Mouse (Mus musculus): ENCODE measurements at regions not wholly inside any gene's neighbourhood (a gene's known extent, or its start where the extent isn't known, plus 50 kb on each side); places are given as distances from the start of the nearest gene placed in this dataset.

DNA sequence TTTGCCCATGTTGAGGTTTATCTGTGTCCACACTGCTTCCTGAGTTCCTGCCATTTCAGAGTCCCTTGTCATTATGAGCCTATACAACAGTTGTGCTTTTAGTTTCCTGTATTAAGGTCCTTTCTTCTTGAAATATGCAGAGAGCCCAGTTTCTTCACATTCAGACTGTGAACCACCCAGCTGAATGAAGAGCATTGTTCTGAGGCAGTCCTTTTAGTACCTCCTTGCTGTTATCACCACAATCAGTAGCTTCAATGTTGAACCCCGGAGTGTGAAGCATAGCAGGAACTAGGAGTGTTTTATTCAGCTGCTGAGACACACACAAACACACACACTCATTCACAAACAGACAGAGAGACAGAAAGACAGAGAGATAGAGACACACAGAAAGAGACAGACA lies 1452.1 kb downstream of the Gsdmc2 start:
- DNase-seq (ENCODE audit: extremely low spot score in 1 of 2, low spot score in 1 of 2): no peak

DNA sequence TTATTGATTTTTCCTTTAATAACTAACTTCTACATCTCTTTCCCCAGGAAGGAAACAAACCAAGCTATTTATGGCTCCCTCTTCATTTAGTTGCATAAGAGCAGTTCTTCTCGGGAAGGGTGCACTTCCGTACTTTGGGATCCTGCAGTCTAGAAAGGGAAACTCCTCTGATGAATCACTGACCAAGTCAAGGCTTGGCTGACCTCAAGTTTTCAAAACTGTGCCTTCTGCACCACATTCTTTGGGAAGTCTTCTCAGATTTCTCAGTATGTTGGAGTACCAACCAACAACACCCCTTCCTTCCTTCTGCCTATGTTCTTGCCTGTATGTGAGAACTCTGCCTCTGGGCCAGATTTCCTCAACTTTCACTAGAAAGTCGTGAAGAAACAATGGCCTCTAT lies 1452.6 kb downstream of the Gsdmc2 start:
- no peak for DNase-seq (ENCODE audit: extremely low spot score in 1 of 2, low spot score in 1 of 2)

DNA sequence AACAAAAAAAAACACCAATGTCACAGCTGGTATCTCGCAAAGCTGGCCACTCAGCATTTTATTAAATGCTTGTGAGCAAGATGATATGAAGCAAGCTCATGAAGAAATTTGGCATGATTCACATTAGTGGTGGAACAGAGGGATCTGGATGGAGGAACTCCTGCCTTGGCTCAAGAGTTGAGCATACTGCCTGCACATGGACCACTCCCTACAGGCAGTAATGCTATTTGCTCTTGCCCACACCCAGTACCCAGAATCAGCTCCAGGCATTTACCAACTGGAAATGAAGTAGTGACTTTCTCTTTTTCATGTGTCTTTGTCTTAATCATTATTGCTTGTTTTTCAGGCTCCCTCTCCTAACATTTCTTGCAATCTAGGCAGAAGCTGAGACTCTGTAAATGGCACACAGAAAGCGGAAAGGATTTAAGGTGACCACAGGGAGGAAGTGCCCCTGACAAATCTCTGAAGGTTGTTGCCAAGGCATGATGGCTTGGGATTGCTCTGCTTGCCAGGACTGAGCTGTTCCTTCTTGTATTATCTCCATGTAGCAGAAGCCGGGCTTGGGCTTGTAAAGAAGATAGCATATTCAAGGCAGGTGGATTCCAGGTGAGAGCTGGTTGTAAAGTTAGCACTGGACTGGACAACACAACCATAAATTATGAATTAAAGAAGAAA lies 1455.4 kb downstream of the Gsdmc2 start:
- no peak for DNase-seq (ENCODE audit: extremely low spot score in 1 of 2, low spot score in 1 of 2)

DNA sequence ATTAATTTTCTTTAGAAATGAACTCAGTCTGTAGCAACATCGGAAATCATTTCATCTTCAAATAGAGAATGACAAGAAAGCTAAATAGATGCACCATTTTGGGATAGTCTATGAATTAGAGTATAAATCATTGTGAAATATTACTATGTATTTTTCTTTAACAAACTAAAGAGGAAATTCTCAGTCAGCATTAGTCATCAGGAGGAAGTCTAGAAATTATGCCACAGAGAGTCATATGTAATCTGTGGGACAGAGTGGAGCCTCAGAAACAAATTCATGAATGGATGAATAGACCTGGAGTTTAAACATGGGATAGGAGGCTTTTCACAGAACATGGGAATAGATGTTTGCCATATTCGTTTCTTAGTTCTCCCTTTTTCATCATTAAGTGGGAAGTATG lies 1459.4 kb upstream of the A1bg start:
- no peak for DNase-seq (ENCODE audit: extremely low spot score in 1 of 2, low spot score in 1 of 2)

DNA sequence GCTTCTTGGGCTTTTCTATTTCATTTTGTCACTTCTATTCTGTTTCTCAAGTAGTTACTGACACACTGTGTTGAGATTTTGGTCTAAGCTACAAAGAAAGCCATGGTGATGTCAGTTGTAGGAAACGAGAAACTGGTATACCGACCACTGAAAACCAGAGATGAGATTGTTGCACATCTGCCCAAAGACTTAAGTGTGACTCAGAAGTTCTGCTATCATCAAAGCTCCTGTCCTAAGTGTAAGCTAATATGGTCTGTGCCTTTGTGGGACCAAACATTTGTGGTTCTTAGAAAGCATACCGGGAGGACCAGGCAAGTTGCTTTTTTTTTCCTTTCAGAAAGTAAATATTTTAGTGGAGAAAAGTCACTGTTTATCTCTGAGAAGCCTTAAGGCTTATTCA lies 1451.8 kb upstream of the A1bg start:
- no peak for DNase-seq (ENCODE audit: extremely low spot score in 1 of 2, low spot score in 1 of 2)

DNA sequence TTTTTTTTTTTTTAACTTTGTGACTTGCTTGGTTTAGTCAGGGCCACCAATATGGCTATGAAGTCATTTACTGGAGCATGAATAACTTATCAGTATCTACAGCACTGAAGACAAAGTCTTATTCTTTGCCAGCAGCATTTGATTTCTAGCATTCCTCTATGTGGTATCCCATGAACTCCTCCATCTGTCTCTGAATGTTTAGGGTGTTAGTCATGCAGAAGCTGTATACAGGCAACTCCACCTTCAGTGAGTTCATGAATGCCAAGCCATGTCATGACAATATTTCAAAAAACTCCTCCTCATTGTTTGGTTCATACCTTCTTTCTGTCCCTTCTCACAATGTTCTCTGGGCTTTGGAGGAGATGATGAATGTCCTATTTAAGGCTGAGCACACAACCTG lies 1438.4 kb upstream of the A1bg start:
- DNase-seq (ENCODE audit: extremely low spot score in 1 of 2, low spot score in 1 of 2): no peak

DNA sequence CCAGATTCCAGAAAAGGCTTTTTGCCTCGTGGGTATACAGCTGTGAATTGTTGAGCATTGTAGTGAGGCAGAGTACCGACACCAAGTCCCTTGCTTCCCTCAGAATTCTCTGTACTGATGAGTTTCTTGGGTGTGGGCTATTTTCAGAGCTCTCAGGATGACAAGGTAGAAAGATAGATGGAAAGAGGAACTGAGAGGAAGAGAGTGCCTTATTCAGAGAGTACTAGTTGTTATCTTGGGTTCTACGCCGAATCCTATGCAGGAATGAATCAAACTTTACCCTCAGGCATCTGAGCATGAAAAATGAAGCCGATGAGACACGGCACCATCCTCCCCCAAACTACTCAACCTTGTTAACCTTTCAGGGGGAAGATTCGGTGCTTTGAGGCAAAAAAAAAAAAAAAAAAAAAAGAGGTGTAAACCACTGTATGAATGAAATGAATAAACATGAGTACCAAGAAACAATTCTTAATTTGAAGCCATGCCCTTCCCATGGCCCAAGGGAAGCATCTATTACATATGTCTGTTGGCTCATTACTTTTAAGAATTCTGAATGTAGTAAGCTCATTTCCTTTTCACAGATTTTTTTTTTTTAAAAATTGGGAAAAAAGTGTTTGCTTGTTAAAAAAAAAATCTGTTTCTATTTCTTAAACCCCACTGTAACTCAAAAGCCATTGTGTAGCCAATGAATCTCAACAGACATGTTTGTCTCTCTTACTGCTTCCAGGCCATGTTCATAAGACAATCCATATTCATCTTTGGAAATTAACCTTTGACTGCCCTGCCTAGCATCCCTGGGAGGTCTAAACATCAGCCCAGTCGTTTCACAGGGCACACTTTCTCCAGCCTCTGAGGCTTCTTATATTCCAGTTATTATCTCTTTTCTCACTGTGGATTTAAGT lies 1435.8 kb upstream of the A1bg start:
- DNase-seq (ENCODE audit: extremely low spot score in 1 of 2, low spot score in 1 of 2): no peak

DNA sequence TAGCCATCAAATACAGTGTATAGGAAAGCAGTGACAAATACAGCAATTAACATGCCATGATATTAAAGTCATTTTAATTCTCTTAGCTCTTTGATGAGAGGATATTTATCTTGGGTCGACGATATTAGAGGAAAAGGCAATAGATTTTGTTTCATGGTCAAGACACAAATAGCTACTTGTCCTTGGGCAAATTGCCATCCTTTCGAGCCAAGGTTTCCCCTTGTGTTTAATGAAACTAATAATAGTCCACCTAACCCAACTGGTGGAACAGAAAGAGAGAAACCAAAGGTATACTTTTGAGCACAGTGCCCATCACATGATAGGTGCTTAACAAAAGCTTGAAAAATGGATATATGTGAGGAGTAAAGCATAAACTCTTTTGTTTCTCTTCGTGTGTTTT lies 1431.0 kb upstream of the A1bg start:
- no peak for DNase-seq (ENCODE audit: extremely low spot score in 1 of 2, low spot score in 1 of 2)

DNA sequence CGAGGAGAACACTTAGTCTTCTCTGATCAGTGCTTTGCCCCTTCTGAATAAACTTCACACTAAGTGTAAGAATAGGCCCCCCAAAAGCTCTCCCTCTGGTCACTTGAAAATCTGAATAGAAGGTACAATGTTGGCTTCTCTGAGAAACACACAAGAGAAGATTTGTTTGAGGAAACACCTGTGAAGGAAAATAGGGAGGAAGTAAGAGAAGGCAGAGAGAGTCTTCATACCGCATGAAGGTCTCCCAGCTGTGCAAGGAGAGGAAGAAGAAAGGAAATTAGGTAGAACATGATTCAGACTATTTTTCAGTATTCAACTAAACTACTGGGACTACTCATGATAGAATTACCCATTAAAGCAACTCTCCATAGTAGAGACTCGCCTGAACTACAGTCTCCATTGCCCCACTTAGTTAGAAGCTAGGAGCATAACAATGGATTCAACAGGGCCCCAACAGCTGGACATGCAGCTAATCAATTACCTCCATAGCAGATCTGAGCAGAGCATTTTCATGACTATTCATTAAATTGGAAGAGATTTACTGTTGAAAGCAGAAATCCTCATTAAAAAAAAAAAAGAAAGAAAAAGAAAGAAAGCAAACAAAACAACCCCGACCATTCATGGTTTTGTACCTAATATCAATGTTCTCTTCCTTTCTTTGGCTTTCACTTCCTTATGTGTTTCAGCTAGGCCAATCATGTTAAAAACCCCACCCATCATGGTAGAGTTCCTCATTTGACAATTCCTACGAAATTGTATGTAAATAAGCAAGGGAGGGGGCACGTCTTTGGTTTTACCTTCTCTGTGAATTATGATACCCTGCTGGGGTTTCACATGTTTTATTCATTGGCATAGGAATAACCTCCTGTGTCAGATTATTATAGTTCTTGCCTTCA lies 1428.3 kb upstream of the A1bg start:
- DNase-seq (ENCODE audit: extremely low spot score in 1 of 2, low spot score in 1 of 2): no peak

DNA sequence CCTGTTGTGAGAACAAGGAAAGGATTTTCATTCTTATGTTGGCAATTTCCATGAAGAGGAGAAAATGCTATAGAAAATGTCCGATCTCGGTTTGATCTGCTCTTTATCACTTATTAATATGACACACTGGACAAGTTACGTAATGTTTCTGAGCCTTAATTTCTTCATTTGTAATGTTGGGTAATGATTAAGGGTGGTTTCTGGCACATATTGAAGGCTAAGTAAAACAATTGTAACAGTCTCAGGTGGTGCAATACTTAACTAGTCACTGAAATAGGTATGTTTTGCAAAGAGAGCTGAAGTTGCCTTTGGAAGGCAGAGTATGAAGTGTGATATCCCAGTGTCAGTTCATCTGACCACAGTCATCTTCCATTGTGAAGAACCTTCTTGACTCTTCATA lies 1427.2 kb upstream of the A1bg start:
- DNase-seq (ENCODE audit: extremely low spot score in 1 of 2, low spot score in 1 of 2): no peak

DNA sequence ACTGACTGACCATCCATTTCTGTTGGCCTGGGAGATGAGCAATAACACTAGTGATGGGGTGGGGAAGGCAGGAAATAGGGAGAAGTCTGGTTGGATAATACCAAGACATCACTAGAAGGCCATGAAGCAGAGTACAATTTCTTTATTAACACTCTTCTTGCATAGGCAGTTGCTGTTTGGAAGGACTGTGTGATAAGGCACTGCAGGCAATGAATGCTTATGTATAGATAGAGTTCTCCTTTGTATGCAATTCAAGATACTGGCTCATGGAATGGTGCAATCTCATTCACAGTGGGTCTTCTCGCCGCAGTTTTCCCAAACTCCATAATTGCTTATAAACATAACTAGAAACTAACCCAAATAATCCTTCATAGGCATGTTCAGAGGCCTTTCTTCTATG lies 1426.1 kb upstream of the A1bg start:
- no peak for DNase-seq (ENCODE audit: extremely low spot score in 1 of 2, low spot score in 1 of 2)

DNA sequence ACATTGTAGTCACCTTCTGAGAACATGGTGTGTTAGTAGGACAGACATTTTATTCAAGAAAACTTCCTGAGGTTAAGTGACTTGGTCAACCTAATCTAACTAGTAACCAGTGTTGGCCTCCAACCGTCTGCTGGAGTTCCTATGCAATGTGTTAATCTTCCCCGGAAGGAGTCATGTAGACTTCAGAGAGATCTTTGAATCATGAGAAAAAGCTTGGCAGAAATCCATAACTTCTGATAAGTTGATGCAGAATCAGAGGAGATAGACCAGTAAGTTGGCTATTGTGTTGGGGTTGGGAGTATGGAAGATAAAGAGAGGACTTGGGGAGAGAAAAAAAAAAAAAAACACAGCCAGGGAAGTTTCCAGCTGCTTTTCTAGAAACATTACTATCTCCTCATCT lies 1424.9 kb upstream of the A1bg start:
- no peak for DNase-seq (ENCODE audit: extremely low spot score in 1 of 2, low spot score in 1 of 2)

DNA sequence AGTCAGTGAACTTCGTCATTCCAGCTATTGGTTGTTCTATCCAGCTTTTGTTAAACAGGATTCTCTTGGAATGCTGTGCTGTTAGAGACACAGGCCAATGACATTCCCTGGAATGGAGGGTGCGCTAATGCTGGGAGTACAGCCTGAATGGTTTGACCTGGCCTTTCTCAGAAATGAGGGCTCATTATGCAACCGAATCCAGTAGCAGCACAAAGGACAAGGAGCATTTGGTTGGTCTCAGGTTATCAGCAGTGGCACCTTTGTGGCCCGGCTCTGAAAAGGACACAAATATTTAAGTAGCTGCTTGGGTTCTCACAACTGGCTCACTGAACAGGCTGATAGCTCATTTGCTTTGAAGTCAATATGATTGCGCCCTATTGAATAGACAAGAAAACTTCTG lies 1423.1 kb upstream of the A1bg start:
- no peak for DNase-seq (ENCODE audit: extremely low spot score in 1 of 2, low spot score in 1 of 2)

DNA sequence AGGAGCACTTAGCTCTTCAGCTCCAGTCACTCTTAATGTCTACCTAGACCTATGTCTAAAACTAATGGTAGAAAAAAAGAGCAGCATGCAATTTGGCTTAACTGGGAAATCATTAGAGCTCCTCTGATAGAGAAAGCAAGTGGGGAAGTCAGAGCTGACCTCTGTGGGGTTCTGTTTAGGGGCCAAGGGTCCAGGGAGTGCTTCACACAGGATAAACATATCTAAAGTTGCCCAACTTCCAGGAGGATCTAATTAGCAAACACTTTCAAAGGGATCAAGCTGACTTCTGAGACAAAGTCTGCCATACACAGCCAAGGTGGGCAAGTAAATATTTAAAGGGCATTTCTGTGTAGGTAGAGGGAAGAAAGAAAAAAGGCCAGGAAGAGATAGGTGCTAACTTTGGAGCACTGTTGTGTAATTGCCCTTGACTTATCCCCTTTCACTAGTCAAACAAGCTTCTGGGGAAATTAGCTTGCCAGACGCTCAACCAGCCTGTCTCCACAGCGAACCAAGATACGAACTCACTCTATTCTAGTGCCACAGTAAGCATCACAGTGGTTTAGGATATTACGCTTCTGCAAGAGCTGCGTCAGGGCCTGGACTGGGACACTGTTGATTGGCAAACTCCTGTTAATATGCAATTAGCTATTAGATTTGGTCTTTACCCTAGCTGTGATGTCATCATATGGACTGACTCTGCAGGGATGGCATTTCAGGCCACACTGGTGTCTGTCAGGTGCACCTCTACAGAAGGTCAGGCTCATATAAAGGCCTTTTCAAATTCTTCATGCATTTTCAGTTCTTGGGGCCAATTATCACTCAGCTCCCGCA lies 1413.9 kb upstream of the A1bg start:
- DNase-seq (ENCODE audit: extremely low spot score in 1 of 2, low spot score in 1 of 2): no peak

DNA sequence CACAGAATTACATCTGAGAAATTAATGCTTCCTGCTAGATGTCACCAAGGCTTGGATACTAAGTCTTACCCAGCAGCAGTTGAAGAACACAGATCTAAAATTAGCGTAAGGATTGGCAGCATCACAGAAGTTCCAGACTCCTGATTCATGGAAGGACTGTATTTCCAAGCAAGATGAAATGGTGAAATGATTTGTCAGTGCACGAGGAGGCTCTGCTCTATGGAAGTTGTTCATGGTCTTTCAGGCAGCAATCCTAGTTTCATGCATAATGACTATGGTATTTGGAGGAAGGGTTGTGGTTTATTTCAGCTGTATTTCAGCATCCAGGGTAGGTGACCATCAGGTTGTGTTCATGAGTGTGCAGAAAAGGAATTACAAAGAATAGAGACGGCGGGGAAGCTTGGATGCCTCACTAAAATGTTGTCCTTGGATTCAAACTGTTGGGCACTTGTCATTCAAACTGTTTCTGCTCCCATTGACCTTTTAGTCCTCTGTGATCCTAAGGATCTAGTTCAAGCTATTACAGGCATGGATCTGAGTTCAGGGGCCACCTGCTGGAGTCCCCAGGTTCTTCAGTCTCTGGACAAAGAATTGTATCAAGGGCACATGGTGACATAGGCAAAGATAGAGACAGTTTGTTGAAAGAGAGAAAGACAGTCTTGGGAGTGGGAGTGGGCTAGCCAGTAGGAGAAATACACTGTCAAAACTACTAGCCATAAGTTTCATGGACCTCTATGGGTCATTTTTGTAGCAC lies 1411.6 kb upstream of the A1bg start:
- DNase-seq (ENCODE audit: extremely low spot score in 1 of 2, low spot score in 1 of 2): no peak

DNA sequence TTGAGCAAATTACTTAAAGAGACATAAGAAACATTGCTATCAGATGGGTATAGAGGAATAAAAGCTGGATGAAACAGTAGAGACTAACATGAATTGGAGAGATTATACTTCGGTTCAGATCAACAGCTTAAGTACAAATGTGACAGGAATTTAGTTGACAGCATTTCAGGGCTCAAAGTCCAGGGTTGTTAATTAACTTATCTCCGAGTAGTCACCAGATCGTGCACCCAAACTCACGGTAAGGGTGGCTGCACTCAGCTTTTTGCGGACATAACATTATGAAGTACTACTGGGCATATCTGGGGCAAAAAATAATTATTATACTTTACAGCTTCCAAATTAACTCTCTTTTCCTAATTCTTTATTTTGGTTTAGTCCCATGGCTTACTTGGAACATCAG lies 1409.3 kb upstream of the A1bg start:
- DNase-seq (ENCODE audit: extremely low spot score in 1 of 2, low spot score in 1 of 2): no peak

DNA sequence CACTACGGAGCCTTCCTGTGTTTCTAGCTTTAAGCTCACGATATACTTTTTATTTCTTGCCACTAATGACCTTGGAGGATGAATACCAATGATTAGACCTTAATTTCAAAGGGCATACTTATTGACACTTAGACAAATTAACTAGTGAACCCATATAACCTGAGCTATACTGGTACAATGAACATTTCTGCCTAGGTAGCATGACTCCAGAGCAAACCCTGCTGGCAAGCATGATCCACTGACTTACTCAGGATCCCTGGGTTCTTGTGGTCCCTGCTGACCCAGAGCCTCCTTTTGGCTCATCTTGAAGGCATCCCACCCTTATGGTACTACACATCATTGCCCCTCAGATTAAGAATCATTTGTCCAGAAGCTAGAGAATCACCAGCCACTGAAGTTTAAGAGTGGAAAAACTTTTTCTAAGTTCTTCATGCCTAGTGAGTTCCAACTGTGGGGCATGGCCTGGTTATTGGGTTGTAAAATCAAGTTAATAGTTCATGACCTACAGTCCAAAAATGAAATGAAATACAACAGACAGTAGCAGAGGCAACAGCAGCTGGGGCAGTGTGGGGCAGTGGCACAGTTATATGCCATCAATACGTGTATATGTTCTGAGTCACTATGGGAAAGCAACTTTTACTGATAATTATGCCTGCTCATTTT lies 1408.5 kb upstream of the A1bg start:
- no peak for DNase-seq (ENCODE audit: extremely low spot score in 1 of 2, low spot score in 1 of 2)

DNA sequence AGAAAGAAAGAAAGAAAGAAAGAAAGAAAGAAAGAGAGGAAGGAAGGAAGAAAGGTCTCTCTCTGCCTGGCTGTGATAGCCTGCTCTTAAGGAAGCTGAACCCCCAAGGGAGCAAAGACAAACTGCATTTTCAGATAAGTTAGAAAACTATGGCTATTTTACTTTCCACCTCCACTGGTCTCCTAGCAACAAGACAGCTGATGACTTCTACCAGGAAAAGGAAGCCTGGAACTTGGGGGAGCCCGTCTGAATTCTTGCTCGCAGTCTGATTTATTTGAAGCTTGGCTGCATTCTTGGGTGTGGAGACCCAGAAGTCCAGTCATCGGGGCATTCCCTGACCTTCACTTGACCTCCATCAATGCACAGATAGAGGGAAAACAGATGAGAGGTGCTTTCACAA lies 1406.1 kb upstream of the A1bg start:
- DNase-seq (ENCODE audit: extremely low spot score in 1 of 2, low spot score in 1 of 2): no peak

DNA sequence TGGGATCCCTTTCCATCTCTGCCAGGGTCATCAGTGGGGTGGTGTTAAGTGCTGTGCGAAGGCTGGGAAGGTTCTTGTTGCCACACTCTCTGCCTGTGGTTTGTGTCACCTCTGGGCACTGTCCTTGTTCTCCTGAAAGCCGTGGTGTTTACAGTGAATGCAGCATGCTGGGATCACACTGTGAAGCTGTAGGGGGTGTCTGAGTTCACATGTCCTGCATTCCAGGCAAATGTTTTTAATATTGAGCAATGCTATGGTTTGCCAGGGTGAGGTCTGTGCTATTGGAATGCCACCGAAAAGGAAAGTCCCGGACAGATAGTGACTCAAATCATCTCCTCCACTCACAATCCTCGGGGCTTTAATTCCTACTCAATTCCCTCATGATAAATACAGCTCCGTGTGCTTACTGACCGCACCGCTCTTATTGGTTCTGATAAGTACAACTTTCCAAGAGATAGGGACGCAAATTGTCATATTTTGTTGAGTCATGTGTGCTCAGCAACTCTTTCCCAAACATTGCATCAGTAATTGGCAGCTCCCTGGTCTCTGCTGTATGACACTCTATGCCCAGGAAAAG lies 1405.6 kb upstream of the A1bg start:
- no peak for DNase-seq (ENCODE audit: extremely low spot score in 1 of 2, low spot score in 1 of 2)
